Mouse (Mus musculus): ENCODE results near the gene Epb41l4b. TPM values are rescaled to one million over a fixed set of nuclear protein-coding genes. Genes with fewer than 3 reads are reported as not detected.

The Epb41l4b gene
- total and polyA plus RNA-seq, 3 experiments, result 0.11 TPM; not detected in 2

GRCm38 (mm10) chr4:57181538-57181937, 38.3 kb upstream of the Epb41l4b start:
- TF ChIP-seq GATA2 (IDR thresholded peaks at IDR 0.05; ENCODE audit: borderline replicate concordance, low read depth, low read length), result no peak
- no peak for TF ChIP-seq CTCF (IDR thresholded peaks at IDR 0.05; ENCODE audit: low read depth, low read length)
- TF ChIP-seq TAL1 (conservative IDR thresholded peaks at IDR 0.05; ENCODE audit: low read depth, low read length), result no peak
- TF ChIP-seq GATA1 (IDR thresholded peaks at IDR 0.05; ENCODE audit: borderline replicate concordance, low read length), result no peak
- TF ChIP-seq POLR2AphosphoS5 (IDR thresholded peaks at IDR 0.05; ENCODE audit: insufficient replicate concordance, low read depth, low read length), result no peak
- ATAC-seq (ENCODE audit: extremely low read depth, insufficient number of reproducible peaks, low FRiP score, poor library complexity, severe bottlenecking) (no peak), DNase-seq (ENCODE audit: low spot score) (no peak)
- no peaks in the 10 kb centered on the region for H3K27me3 ChIP-seq (ENCODE audit: insufficient read depth, low read length)
- H3K9me3 ChIP-seq (replicated peaks), result peaks cover 61% of the 10 kb centered on the region
- H3K36me3 ChIP-seq (replicated peaks), result no peaks in the 10 kb centered on the region
- H3K4me3 ChIP-seq (ENCODE audit: low read depth, low read length), result no peak overlapping the region
- H3K4me1 ChIP-seq (ENCODE audit: insufficient read depth, low read depth, low read length), result no peaks in the 10 kb centered on the region

- ATAC-seq (ENCODE audit: extremely low read depth, insufficient number of reproducible peaks, low FRiP score, poor library complexity, severe bottlenecking) (no peak), DNase-seq (ENCODE audit: low spot score) (no peak)
- peaks cover 52% of the 10 kb centered on the region for H3K9me3 ChIP-seq (replicated peaks)
- TF ChIP-seq GATA2 (IDR thresholded peaks at IDR 0.05; ENCODE audit: borderline replicate concordance, low read depth, low read length) (no peak), CTCF (IDR thresholded peaks at IDR 0.05; ENCODE audit: low read depth, low read length) (no peak), GATA1 (IDR thresholded peaks at IDR 0.05; ENCODE audit: borderline replicate concordance, low read length) (no peak), POLR2AphosphoS5 (IDR thresholded peaks at IDR 0.05; ENCODE audit: insufficient replicate concordance, low read depth, low read length) (no peak), TAL1 (conservative IDR thresholded peaks at IDR 0.05; ENCODE audit: low read depth, low read length) (no peak)
- no peaks in the 10 kb centered on the region for H3K36me3 ChIP-seq (replicated peaks)
- H3K4me3 ChIP-seq (ENCODE audit: low read depth, low read length), result no peak overlapping the region
- H3K4me1 ChIP-seq (ENCODE audit: insufficient read depth, low read depth, low read length), result no peaks in the 10 kb centered on the region
- no peaks in the 10 kb centered on the region for H3K27me3 ChIP-seq (ENCODE audit: insufficient read depth, low read length)
These were observed 35.6 kb upstream of the Epb41l4b start for GRCm38 (mm10) chr4:57178881-57179280.

- no peak for TF ChIP-seq GATA1 (IDR thresholded peaks at IDR 0.05; ENCODE audit: borderline replicate concordance, low read length)
- no peak for ATAC-seq (ENCODE audit: extremely low read depth, insufficient number of reproducible peaks, low FRiP score, poor library complexity, severe bottlenecking)
- no peaks in the 10 kb centered on the region for H3K27me3 ChIP-seq (ENCODE audit: insufficient read depth, low read length)
- H3K9me3 ChIP-seq (replicated peaks), result peaks cover 55% of the 10 kb centered on the region
- no peaks in the 10 kb centered on the region for H3K4me1 ChIP-seq (ENCODE audit: insufficient read depth, low read depth, low read length)
- no peak for DNase-seq (ENCODE audit: low spot score)
- H3K4me3 ChIP-seq (ENCODE audit: low read depth, low read length), result no peak overlapping the region
- no peaks in the 10 kb centered on the region for H3K36me3 ChIP-seq (replicated peaks)
These were observed 32.1 kb upstream of the Epb41l4b start for GRCm38 (mm10) chr4:57175329-57175728.

GRCm38 (mm10) chr4:57172861-57173260, 29.6 kb upstream of the Epb41l4b start:
- H3K36me3 ChIP-seq (replicated peaks), result no peaks in the 10 kb centered on the region
- no peaks in the 10 kb centered on the region for H3K4me1 ChIP-seq (ENCODE audit: insufficient read depth, low read depth, low read length)
- DNase-seq (ENCODE audit: low spot score) (no peak), ATAC-seq (ENCODE audit: extremely low read depth, insufficient number of reproducible peaks, low FRiP score, poor library complexity, severe bottlenecking) (no peak)
- TF ChIP-seq GATA1 (IDR thresholded peaks at IDR 0.05; ENCODE audit: borderline replicate concordance, low read length) (no peak), TAL1 (conservative IDR thresholded peaks at IDR 0.05; ENCODE audit: low read depth, low read length) (no peak), CTCF (IDR thresholded peaks at IDR 0.05; ENCODE audit: low read depth, low read length) (no peak), POLR2AphosphoS5 (IDR thresholded peaks at IDR 0.05; ENCODE audit: insufficient replicate concordance, low read depth, low read length) (no peak), GATA2 (IDR thresholded peaks at IDR 0.05; ENCODE audit: borderline replicate concordance, low read depth, low read length) (no peak)
- H3K27me3 ChIP-seq (ENCODE audit: insufficient read depth, low read length), result no peaks in the 10 kb centered on the region
- H3K4me3 ChIP-seq (ENCODE audit: low read depth, low read length), result no peak overlapping the region
- peaks cover 60% of the 10 kb centered on the region for H3K9me3 ChIP-seq (replicated peaks)

- no peaks in the 10 kb centered on the region for H3K4me1 ChIP-seq (ENCODE audit: insufficient read depth, low read depth, low read length)
- DNase-seq (ENCODE audit: low spot score) (no peak), ATAC-seq (ENCODE audit: extremely low read depth, insufficient number of reproducible peaks, low FRiP score, poor library complexity, severe bottlenecking) (no peak)
- H3K36me3 ChIP-seq (replicated peaks), result no peaks in the 10 kb centered on the region
- H3K27me3 ChIP-seq (ENCODE audit: insufficient read depth, low read length), result no peaks in the 10 kb centered on the region
- peaks cover 62% of the 10 kb centered on the region for H3K9me3 ChIP-seq (replicated peaks)
- no peak overlapping the region for H3K4me3 ChIP-seq (ENCODE audit: low read depth, low read length)
- TF ChIP-seq POLR2AphosphoS5 (IDR thresholded peaks at IDR 0.05; ENCODE audit: insufficient replicate concordance, low read depth, low read length), result no peak
- TF ChIP-seq GATA2 (IDR thresholded peaks at IDR 0.05; ENCODE audit: borderline replicate concordance, low read depth, low read length), result no peak
- no peak for TF ChIP-seq TAL1 (conservative IDR thresholded peaks at IDR 0.05; ENCODE audit: low read depth, low read length)
- no peak for TF ChIP-seq GATA1 (IDR thresholded peaks at IDR 0.05; ENCODE audit: borderline replicate concordance, low read length)
- TF ChIP-seq CTCF (IDR thresholded peaks at IDR 0.05; ENCODE audit: low read depth, low read length), result no peak
These were observed 28.6 kb upstream of the Epb41l4b start for GRCm38 (mm10) chr4:57171817-57172216.

- no peaks in the 10 kb centered on the region for H3K27me3 ChIP-seq (ENCODE audit: insufficient read depth, low read length)
- ATAC-seq (ENCODE audit: extremely low read depth, insufficient number of reproducible peaks, low FRiP score, poor library complexity, severe bottlenecking) (no peak), DNase-seq (ENCODE audit: low spot score) (no peak)
- no peaks in the 10 kb centered on the region for H3K4me1 ChIP-seq (ENCODE audit: insufficient read depth, low read depth, low read length)
- H3K36me3 ChIP-seq (replicated peaks), result no peaks in the 10 kb centered on the region
- no peak overlapping the region for H3K4me3 ChIP-seq (ENCODE audit: low read depth, low read length)
- peaks cover 62% of the 10 kb centered on the region for H3K9me3 ChIP-seq (replicated peaks)
- TF ChIP-seq CTCF (IDR thresholded peaks at IDR 0.05; ENCODE audit: low read depth, low read length) (no peak), GATA2 (IDR thresholded peaks at IDR 0.05; ENCODE audit: borderline replicate concordance, low read depth, low read length) (no peak), POLR2AphosphoS5 (IDR thresholded peaks at IDR 0.05; ENCODE audit: insufficient replicate concordance, low read depth, low read length) (no peak), GATA1 (IDR thresholded peaks at IDR 0.05; ENCODE audit: borderline replicate concordance, low read length) (no peak), TAL1 (conservative IDR thresholded peaks at IDR 0.05; ENCODE audit: low read depth, low read length) (no peak)
These were observed 25.4 kb upstream of the Epb41l4b start for GRCm38 (mm10) chr4:57168680-57169079.

GRCm38 (mm10) chr4:57168277-57168676, 25.0 kb upstream of the Epb41l4b start:
- TF ChIP-seq POLR2AphosphoS5 (IDR thresholded peaks at IDR 0.05; ENCODE audit: insufficient replicate concordance, low read depth, low read length) (no peak), TAL1 (conservative IDR thresholded peaks at IDR 0.05; ENCODE audit: low read depth, low read length) (no peak), CTCF (IDR thresholded peaks at IDR 0.05; ENCODE audit: low read depth, low read length) (no peak), GATA2 (IDR thresholded peaks at IDR 0.05; ENCODE audit: borderline replicate concordance, low read depth, low read length) (no peak)
- no peak for ATAC-seq (ENCODE audit: extremely low read depth, insufficient number of reproducible peaks, low FRiP score, poor library complexity, severe bottlenecking)
- Histone ChIP-seq H3K27me3 (ENCODE audit: insufficient read depth, low read length) (no peaks in the 10 kb centered on the region), H3K36me3 (replicated peaks) (no peaks in the 10 kb centered on the region), H3K4me1 (ENCODE audit: insufficient read depth, low read depth, low read length) (no peaks in the 10 kb centered on the region), H3K4me3 (ENCODE audit: low read depth, low read length) (no peak overlapping the region), H3K9me3 (replicated peaks) (peaks cover 65% of the 10 kb centered on the region)
- DNase-seq (ENCODE audit: low spot score), result no peak

Data from G1E (cell line).